Mouse (Mus musculus) olfactory bulb, adult 2 months (tissue): ENCODE measurements at regions not wholly inside any gene's neighbourhood (a gene's known extent, or its start where the extent isn't known, plus 50 kb on each side); places are given as distances from the start of the nearest gene placed in this dataset.

Experiments used
- CTCF ChIP-seq: fragments of 200-500 bp; IDR thresholded peaks from 2 replicates; pipeline ENCODE4 v1.5.1; 2012; ENCODE audit warnings: low read depth, mild to moderate bottlenecking, low read length, moderate library complexity; ENCODE audit not compliant: insufficient read depth
- POLR2A ChIP-seq: fragments of 200-500 bp; IDR thresholded peaks from 2 replicates; pipeline ENCODE4 v1.6.1; 2012; ENCODE audit warnings: mild to moderate bottlenecking, low read depth, low read length, moderate library complexity; ENCODE audit not compliant: insufficient read depth

DNA sequence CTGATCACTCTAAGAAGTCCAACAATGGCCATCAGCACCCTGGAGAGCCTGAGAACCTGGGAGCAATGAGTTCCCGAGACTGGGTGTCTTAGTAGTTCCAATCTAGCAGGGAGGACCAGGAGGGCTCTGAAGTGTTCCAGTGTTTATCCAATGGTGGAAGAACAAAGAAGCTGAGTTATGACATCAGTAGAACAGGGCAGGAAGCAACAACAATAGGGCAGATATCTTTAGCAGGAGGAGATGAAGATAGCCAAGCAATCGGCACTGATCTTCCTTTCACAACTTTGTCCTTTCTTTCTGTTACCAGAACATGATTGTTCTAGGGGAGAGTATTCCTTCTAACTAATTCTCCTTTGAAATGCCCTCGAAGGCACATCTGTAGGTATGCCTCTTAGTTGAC, 355.0 kb downstream of the Btg1 start:
- TF ChIP-seq CTCF = no peak
- no peak for TF ChIP-seq POLR2A
